Mouse (Mus musculus) ovary, adult 2 months (tissue): ENCODE results near the gene Cpne7. TPM values are rescaled to one million over a fixed set of nuclear protein-coding genes. Genes with fewer than 3 reads are reported as not detected.

Experiments used
- polyA plus RNA-seq: library from polyadenylated mRNA; depleted of rRNA; stranded (reverse); fragments of >200 nt; gene quantifications from 2 replicates; pipeline ENCODE4 v1.2.3, GENCODE M21; 2012; rRNA removed

The Cpne7 gene
- 5.6 and 6.5 TPM in 2 replicates for polyA plus RNA-seq

GRCm38 (mm10) chr8:123117127-123117731, at the start of gene Cpne7:
Cpne7 (plus strand) TSS chr8:123117374.

GRCm38 (mm10) chr8:123101735-123102685, 15.2 kb upstream of the Cpne7 start, which contains the start of gene Rpl13:
Rpl13 (plus strand) TSS chr8:123102350.

GRCm38 (mm10) chr8:123157888-123158465, 40.8 kb downstream of the Cpne7 start, which contains the start of gene Sult5a1:
Sult5a1 (minus strand) TSS chr8:123158315.

Other genes with a start within 250 kb of the Cpne7 start
- gene Ankrd11, start 75.1 kb upstream of the Cpne7 start, polyA plus RNA-seq: 76.3 and 146 TPM in 2 replicates
- 115 and 159 TPM in 2 replicates for gene Spg7, start 54.4 kb upstream of the Cpne7 start, polyA plus RNA-seq
- gene Rpl13, start 15.0 kb upstream of the Cpne7 start, polyA plus RNA-seq: 5,283 and 5,699 TPM in 2 replicates
- gene Sult5a1, start 40.9 kb downstream of the Cpne7 start, polyA plus RNA-seq: 22.6 and 24.4 TPM in 2 replicates
- gene Dpep1, start 68.9 kb downstream of the Cpne7 start, polyA plus RNA-seq: 24.5 and 33.1 TPM in 2 replicates
- 113 and 115 TPM in 2 replicates for gene Chmp1a, start 95.4 kb downstream of the Cpne7 start, polyA plus RNA-seq
- 3.8 and 4.5 TPM in 2 replicates for gene Spata33, start 95.5 kb downstream of the Cpne7 start, polyA plus RNA-seq
- 75.4 and 105 TPM in 2 replicates for gene Cdk10, start 107.5 kb downstream of the Cpne7 start, polyA plus RNA-seq
- gene Spata2l, start 118.9 kb downstream of the Cpne7 start, polyA plus RNA-seq: 21.3 and 22.9 TPM in 2 replicates
- 48.7 and 49.0 TPM in 2 replicates for gene Zfp276, start 136.8 kb downstream of the Cpne7 start, polyA plus RNA-seq
- gene Vps9d1, start 137.0 kb downstream of the Cpne7 start, polyA plus RNA-seq: 162 and 169 TPM in 2 replicates
- 30.3 and 45.1 TPM in 2 replicates for gene Fanca, start 201.2 kb downstream of the Cpne7 start, polyA plus RNA-seq
- 6.3 and 7.2 TPM in 2 replicates for gene Spire2, start 215.3 kb downstream of the Cpne7 start, polyA plus RNA-seq